Mouse (Mus musculus): ENCODE measurements around the gene Lilra5.
"Not testable (repeated sequence)": the region's sequence is repeated elsewhere in the genome, so short reads cannot be mapped to it uniquely, and the experiment has no call there.

Gene Lilra5

GRCm38 (mm10) chr7:4237454-4237853, at the start of gene Lilra5:
Gene Lilra5 (plus strand): TSS chr7:4237754.
- no peak for DNase-seq

- DNase-seq: no peak
These were observed 30.4 kb upstream of the Lilra5 start for GRCm38 (mm10) chr7:4207126-4207525.

- DNase-seq: no peak
These were observed 28.9 kb upstream of the Lilra5 start for GRCm38 (mm10) chr7:4208626-4209025.

GRCm38 (mm10) chr7:4213436-4213835, 24.1 kb upstream of the Lilra5 start:
- DNase-seq: not testable (repeated sequence)

- no peak for DNase-seq
These were observed 22.2 kb upstream of the Lilra5 start for GRCm38 (mm10) chr7:4215396-4215795.

GRCm38 (mm10) chr7:4215805-4216204, 21.7 kb upstream of the Lilra5 start:
- DNase-seq: no peak

- no peak for DNase-seq
These were observed 2.0 kb upstream of the Lilra5 start for GRCm38 (mm10) chr7:4235536-4235935.

GRCm38 (mm10) chr7:4239038-4239721, 1.6 kb downstream of the Lilra5 start:
- peak; percentile 28 for DNase-seq

- not testable (repeated sequence) for DNase-seq
These were observed 13.7 kb downstream of the Lilra5 start for GRCm38 (mm10) chr7:4251211-4251610.

GRCm38 (mm10) chr7:4256060-4256459, 18.5 kb downstream of the Lilra5 start:
- DNase-seq: not testable (repeated sequence)

GRCm38 (mm10) chr7:4260521-4260920, 23.0 kb downstream of the Lilra5 start:
- not testable (repeated sequence) for DNase-seq

- DNase-seq: not testable (repeated sequence)
These were observed 34.6 kb downstream of the Lilra5 start for GRCm38 (mm10) chr7:4272106-4272505.

GRCm38 (mm10) chr7:4273874-4274273, 36.3 kb downstream of the Lilra5 start:
- DNase-seq: peak; percentile 2

- not testable (repeated sequence) for DNase-seq
These were observed 37.9 kb downstream of the Lilra5 start for GRCm38 (mm10) chr7:4275500-4275899.

GRCm38 (mm10) chr7:4292638-4293037, 55.1 kb downstream of the Lilra5 start:
- DNase-seq: no peak

All from layer of hippocampus, adult 9-11 months (tissue).